Comparison of ENCODE assay signal across 12 mouse cellular contexts in genomic region chr2:113539076-113539446, GRCm38 (mm10).
DNase-seq lines count a peak whose midpoint lies in the region; ATAC-seq lines count a peak whose summit lies in the region.
"Had no signal": no experiment of that assay in that cellular context is flagged by ENCODE, and none has a peak within 500 bp of the region (broad histone marks: within the 10 kb centered on the region; RNA-seq: fewer than 3 reads in every experiment).

No protein-coding gene starts in this region.

- H3K27me3 ChIP-seq in hindbrain, embryonic 15.5 days = no peaks in the 10 kb centered on the region
- no peaks in the 10 kb centered on the region for H3K27me3 ChIP-seq in hindbrain, embryonic 11.5 days (ENCODE audit: control insufficient read depth, insufficient read depth, low read length)
- H3K27me3 ChIP-seq in forebrain, embryonic 10.5 days (ENCODE audit: poor library complexity, severe bottlenecking) = no peaks in the 10 kb centered on the region
- H3K27me3 ChIP-seq in midbrain, embryonic 15.5 days (replicated peaks) = no peaks in the 10 kb centered on the region
- H3K27me3 ChIP-seq in liver, embryonic 11.5 days (replicated peaks; ENCODE audit: control insufficient read depth, insufficient read depth, low read length) = no peaks in the 10 kb centered on the region
- H3K27me3 ChIP-seq: CH12.LX had no signal

- DNase-seq in hindbrain, embryonic 11.5 days (ENCODE audit: low spot score) = no peak
- peak; percentile 31 for DNase-seq in R1 (ENCODE audit: low read depth, low spot score)
- DNase-seq in forebrain, embryonic 10.5 days (ENCODE audit: extremely low spot score, low spot score) = peak; percentile 20
- no peak for DNase-seq in thymus, postnatal 25 days
- no peak for DNase-seq in liver, embryonic 11.5 days (ENCODE audit: low spot score)
- DNase-seq in spleen, postnatal 10 days (ENCODE audit: low spot score in 2 of 2) = no peak
- DNase-seq: cerebellum, adult 9-10 months; lung, adult 18-20 months; thymus, postnatal 36 days had no signal

- WGBS in hindbrain, embryonic 15.5 days = 39% methylated on average over 4 of the region's 4 CpGs
- WGBS in hindbrain, embryonic 11.5 days = 52% methylated on average over 4 of the region's 4 CpGs
- 19% methylated on average over 4 of the region's 4 CpGs for WGBS in forebrain, embryonic 10.5 days
- 15% methylated on average over 4 of the region's 4 CpGs for WGBS in midbrain, embryonic 15.5 days
- WGBS in liver, embryonic 11.5 days = 40% methylated on average over 4 of the region's 4 CpGs

- no peaks in the 10 kb centered on the region for H3K9me3 ChIP-seq in hindbrain, embryonic 15.5 days
- H3K9me3 ChIP-seq in hindbrain, embryonic 11.5 days (ENCODE audit: control insufficient read depth, low read length) = no peaks in the 10 kb centered on the region
- no peaks in the 10 kb centered on the region for H3K9me3 ChIP-seq in forebrain, embryonic 10.5 days
- no peaks in the 10 kb centered on the region for H3K9me3 ChIP-seq in midbrain, embryonic 15.5 days
- no peaks in the 10 kb centered on the region for H3K9me3 ChIP-seq in liver, embryonic 11.5 days (ENCODE audit: control insufficient read depth, low read length)

- peak overlapping the region; percentile 8; the same call in 1 of the 2 replicates for H3K27ac ChIP-seq in hindbrain, embryonic 15.5 days (replicated peaks)
- H3K27ac ChIP-seq in hindbrain, embryonic 11.5 days (ENCODE audit: low read depth, low read length) = no peak overlapping the region
- H3K27ac ChIP-seq in forebrain, embryonic 10.5 days = peak overlapping the region; percentile 41; the same call in 1 of the 2 replicates
- H3K27ac ChIP-seq in midbrain, embryonic 15.5 days = no peak overlapping the region
- no peak overlapping the region for H3K27ac ChIP-seq in liver, embryonic 11.5 days (ENCODE audit: low read depth, low read length)

- H3K36me3 ChIP-seq in hindbrain, embryonic 15.5 days = no peaks in the 10 kb centered on the region
- no peaks in the 10 kb centered on the region for H3K36me3 ChIP-seq in hindbrain, embryonic 11.5 days (ENCODE audit: control insufficient read depth, insufficient read depth, low read length)
- H3K36me3 ChIP-seq in forebrain, embryonic 10.5 days (replicated peaks) = no peaks in the 10 kb centered on the region
- H3K36me3 ChIP-seq in midbrain, embryonic 15.5 days (replicated peaks) = no peaks in the 10 kb centered on the region
- no peaks in the 10 kb centered on the region for H3K36me3 ChIP-seq in liver, embryonic 11.5 days (ENCODE audit: control insufficient read depth, insufficient read depth, low read length)

- H3K4me2 ChIP-seq in hindbrain, embryonic 15.5 days = no peak overlapping the region
- no peak overlapping the region for H3K4me2 ChIP-seq in hindbrain, embryonic 11.5 days (replicated peaks; ENCODE audit: low read depth, low read length)
- H3K4me2 ChIP-seq in midbrain, embryonic 15.5 days = no peak overlapping the region
- no peak overlapping the region for H3K4me2 ChIP-seq in liver, embryonic 11.5 days

- H3K4me3 ChIP-seq in hindbrain, embryonic 15.5 days = no peak overlapping the region
- no peak overlapping the region for H3K4me3 ChIP-seq in hindbrain, embryonic 11.5 days (ENCODE audit: low read depth, low read length)
- H3K4me3 ChIP-seq in forebrain, embryonic 10.5 days = no peak overlapping the region
- no peak overlapping the region for H3K4me3 ChIP-seq in midbrain, embryonic 15.5 days
- no peak overlapping the region for H3K4me3 ChIP-seq in liver, embryonic 11.5 days (ENCODE audit: low read depth, low read length)

- H3K4me1 ChIP-seq in hindbrain, embryonic 15.5 days (replicated peaks) = 0 out of 2 replicates have a peak, but pooled peaks cover 6% of the 10 kb centered on the region
- no peaks in the 10 kb centered on the region for H3K4me1 ChIP-seq in hindbrain, embryonic 11.5 days (replicated peaks; ENCODE audit: control insufficient read depth, insufficient read depth, low read length)
- H3K4me1 ChIP-seq in forebrain, embryonic 10.5 days = peaks cover 29% of the 10 kb centered on the region
- 0 out of 2 replicates have a peak, but pooled peaks cover 11% of the 10 kb centered on the region for H3K4me1 ChIP-seq in midbrain, embryonic 15.5 days
- peaks cover 3% of the 10 kb centered on the region; the same call in 1 of the 2 replicates for H3K4me1 ChIP-seq in liver, embryonic 11.5 days (replicated peaks; ENCODE audit: control insufficient read depth, insufficient read depth, low read length)

- no peak for ATAC-seq in hindbrain, embryonic 15.5 days (ENCODE audit: low FRiP score, low read depth)
- ATAC-seq in hindbrain, embryonic 11.5 days (ENCODE audit: low FRiP score) = no peak
- ATAC-seq in midbrain, embryonic 15.5 days (replicated peaks) = peak; percentile 73
- ATAC-seq in liver, embryonic 11.5 days (replicated peaks; ENCODE audit: low FRiP score) = no peak

- no peak overlapping the region for H3K9ac ChIP-seq in hindbrain, embryonic 15.5 days
- H3K9ac ChIP-seq in hindbrain, embryonic 11.5 days (ENCODE audit: low read depth, low read length) = no peak overlapping the region
- H3K9ac ChIP-seq in midbrain, embryonic 15.5 days = no peak overlapping the region
- no peak overlapping the region for H3K9ac ChIP-seq in liver, embryonic 11.5 days (ENCODE audit: low read depth, low read length)

Comparison
In these comparisons a context has a peak if more than half of its experiments do, and no peak if none do; other contexts are left out.
1. H3K27ac ChIP-seq: peak in hindbrain, embryonic 15.5 days (single experiment) and forebrain, embryonic 10.5 days (single experiment); none in hindbrain, embryonic 11.5 days (single experiment), midbrain, embryonic 15.5 days (single experiment) and liver, embryonic 11.5 days (single experiment).
2. DNase-seq: peak in R1 (single experiment) and forebrain, embryonic 10.5 days (single experiment); none in hindbrain, embryonic 11.5 days (single experiment), thymus, postnatal 25 days (single experiment), liver, embryonic 11.5 days (single experiment) and spleen, postnatal 10 days (0 of 2).